Mouse (Mus musculus) thymus, adult 2 months (tissue): ENCODE results near the gene Bet1l.

Experiments used
- CTCF ChIP-seq: fragments of 200-500 bp; IDR thresholded peaks from 2 replicates; pipeline ENCODE4 v1.5.1; 2012; ENCODE audit warnings: mild to moderate bottlenecking, control low read depth, low read length, moderate library complexity, borderline replicate concordance; ENCODE audit not compliant: control insufficient read depth, poor library complexity, insufficient read depth; ENCODE audit errors: extremely low read depth
- POLR2A ChIP-seq: fragments of 200-500 bp; IDR thresholded peaks from 2 replicates; pipeline ENCODE4 v1.6.1; 2012; ENCODE audit warnings: mild to moderate bottlenecking, low read length, control low read depth, moderate library complexity; ENCODE audit not compliant: control insufficient read depth, poor library complexity, insufficient read depth; ENCODE audit errors: extremely low read depth

DNA sequence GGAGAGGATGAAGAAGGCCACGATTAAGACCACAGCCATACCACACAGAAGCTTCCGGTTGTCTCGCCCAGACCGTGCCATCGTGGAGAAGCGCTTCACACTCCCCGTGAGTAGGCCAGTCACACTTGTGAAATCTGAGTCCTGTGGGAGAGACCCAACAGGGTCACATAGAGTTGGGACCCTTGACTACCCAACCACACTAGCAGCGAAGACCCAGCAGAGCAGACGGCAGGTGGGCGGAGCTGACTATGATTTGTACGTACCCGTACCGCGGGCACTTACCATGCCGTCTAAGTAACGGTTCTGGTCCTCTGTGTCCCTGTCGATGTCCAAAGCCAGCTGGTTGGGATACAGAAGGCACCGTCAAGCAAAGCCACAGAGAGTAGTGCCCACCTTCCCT lies 2.9 kb downstream of the Bet1l start:
- TF ChIP-seq POLR2A (no peak), CTCF (no peak)
